In genomic region chr11:69966006-69966859, GRCm38 (mm10) we compare ENCODE assay signal across 8 mouse cellular contexts. TPM values are rescaled to one million over a fixed set of nuclear protein-coding genes. Genes with fewer than 3 reads are reported as not detected.
A peak's percentile ranks its signal among the peaks of the same experiment; 100 is the strongest.
DNase-seq lines count a peak whose midpoint lies in the region; ATAC-seq lines count a peak whose summit lies in the region.

No protein-coding gene starts in this region.

- H3K4me3 ChIP-seq in forebrain, embryonic 16.5 days (replicated peaks; ENCODE audit: low read length): peak overlapping the region; percentile 16
- peak overlapping the region; percentile 46 for H3K4me3 ChIP-seq in stomach, embryonic 14.5 days (ENCODE audit: low read depth, low read length)

- peak; percentile 63 to 70 for DNase-seq in lung, adult 18-20 months
- no peak for DNase-seq in lung, postnatal 25 days (ENCODE audit: low spot score)
- peak; percentile 31 to 50 for DNase-seq in kidney, adult 8-10 months
- DNase-seq in lung, postnatal 10 days: peak; percentile 68
- no peak for DNase-seq in left cerebral cortex, postnatal 10 days (ENCODE audit: extremely low spot score in 1 of 2, low spot score in 2 of 2)
- DNase-seq in thymus, postnatal 25 days: no peak

- 2% methylated on average over 58 of the region's 59 CpGs for WGBS in forebrain, embryonic 16.5 days
- WGBS in stomach, embryonic 14.5 days: 3% methylated on average over 57 of the region's 59 CpGs

- no peaks in the 10 kb centered on the region for H3K9me3 ChIP-seq in forebrain, embryonic 16.5 days (ENCODE audit: control insufficient read depth, low read length)
- H3K9me3 ChIP-seq in stomach, embryonic 14.5 days (ENCODE audit: control insufficient read depth, low read depth, low read length): no peaks in the 10 kb centered on the region

- peaks cover 20% of the 10 kb centered on the region for H3K36me3 ChIP-seq in forebrain, embryonic 16.5 days (ENCODE audit: control insufficient read depth, insufficient read depth)
- peaks cover 16% of the 10 kb centered on the region for H3K36me3 ChIP-seq in stomach, embryonic 14.5 days (ENCODE audit: control insufficient read depth, insufficient read depth, low read length)

- H3K4me1 ChIP-seq in forebrain, embryonic 16.5 days (replicated peaks; ENCODE audit: control insufficient read depth, insufficient read depth, low read length): peaks cover 6% of the 10 kb centered on the region
- 0 out of 2 replicates have a peak, but pooled peaks cover 9% of the 10 kb centered on the region for H3K4me1 ChIP-seq in stomach, embryonic 14.5 days (ENCODE audit: control insufficient read depth, insufficient read depth, low read length)

- H3K9ac ChIP-seq in forebrain, embryonic 16.5 days (replicated peaks; ENCODE audit: low read depth, low read length): 0 out of 2 replicates have a peak overlapping the region, but pooled peaks have one; percentile 6
- H3K9ac ChIP-seq in stomach, embryonic 14.5 days (replicated peaks; ENCODE audit: low read depth, low read length): peak overlapping the region; percentile 60

- peak overlapping the region; percentile 35 for H3K4me2 ChIP-seq in forebrain, embryonic 16.5 days (ENCODE audit: low read length)
- peak overlapping the region; percentile 59 for H3K4me2 ChIP-seq in stomach, embryonic 14.5 days (replicated peaks; ENCODE audit: low read depth, low read length)

- H3K27ac ChIP-seq in forebrain, embryonic 16.5 days (ENCODE audit: low read length): no peak overlapping the region
- H3K27ac ChIP-seq in stomach, embryonic 14.5 days (ENCODE audit: low read length): peak overlapping the region; percentile 87

- intact Hi-C loops in left cerebral cortex, postnatal 10 days (cut with DNase I): no loop called here

- H3K27me3 ChIP-seq in forebrain, embryonic 16.5 days (replicated peaks; ENCODE audit: control insufficient read depth, insufficient read depth, low read length): peaks cover 52% of the 10 kb centered on the region
- H3K27me3 ChIP-seq in stomach, embryonic 14.5 days (ENCODE audit: control insufficient read depth, insufficient read depth, low read length): peaks cover 27% of the 10 kb centered on the region

- ATAC-seq in forebrain, embryonic 16.5 days: no peak
- ATAC-seq in stomach, embryonic 14.5 days (ENCODE audit: insufficient number of reproducible peaks, insufficient read depth, low FRiP score, low read depth): peak; percentile 77

RNA-seq across cellular contexts. Expression of gene Cldn7, which starts 1.7 kb away (rescaled TPM):
- polyA plus RNA-seq in forebrain, embryonic 16.5 days (2015; fragmentation: Nextera tagmentation; extraction: Ambion mirVana): 0.84 TPM in 1 of 2 replicates, not detected in the other
- polyA plus RNA-seq in stomach, embryonic 14.5 days (2014; fragmentation: Nextera tagmentation; extraction: Ambion mirVana): 196 and 205 TPM in 2 replicates
- not detected for total RNA-seq in left cerebral cortex, postnatal 10 days (2021)

RNA-seq across cellular contexts. Expression of gene Ctdnep1, which starts 14.7 kb away (rescaled TPM):
- polyA plus RNA-seq in forebrain, embryonic 16.5 days (2015; fragmentation: Nextera tagmentation; extraction: Ambion mirVana): 19.0 and 24.6 TPM in 2 replicates
- 27.2 and 29.5 TPM in 2 replicates for polyA plus RNA-seq in stomach, embryonic 14.5 days (2014; fragmentation: Nextera tagmentation; extraction: Ambion mirVana)
- total RNA-seq in left cerebral cortex, postnatal 10 days (2021): 100 to 1,000 TPM; 104 to 118 TPM

RNA-seq across cellular contexts. Expression of gene Elp5, which starts 16.1 kb away (rescaled TPM):
- polyA plus RNA-seq in forebrain, embryonic 16.5 days (2015; fragmentation: Nextera tagmentation; extraction: Ambion mirVana): 166 and 167 TPM in 2 replicates
- 104 and 111 TPM in 2 replicates for polyA plus RNA-seq in stomach, embryonic 14.5 days (2014; fragmentation: Nextera tagmentation; extraction: Ambion mirVana)
- 100 to 1,000 TPM; 114 to 125 TPM for total RNA-seq in left cerebral cortex, postnatal 10 days (2021)

RNA-seq across cellular contexts. Expression of gene Slc2a4, which starts 18.2 kb away (rescaled TPM):
- polyA plus RNA-seq in forebrain, embryonic 16.5 days (2015; fragmentation: Nextera tagmentation; extraction: Ambion mirVana): 6.6 and 6.7 TPM in 2 replicates
- 31.3 and 31.5 TPM in 2 replicates for polyA plus RNA-seq in stomach, embryonic 14.5 days (2014; fragmentation: Nextera tagmentation; extraction: Ambion mirVana)
- total RNA-seq in left cerebral cortex, postnatal 10 days (2021): 1 to 10 TPM; 1.3 to 1.4 TPM

RNA-seq across cellular contexts. Expression of gene Gabarap, which starts 24.7 kb away (rescaled TPM):
- polyA plus RNA-seq in forebrain, embryonic 16.5 days (2015; fragmentation: Nextera tagmentation; extraction: Ambion mirVana): 563 and 565 TPM in 2 replicates
- polyA plus RNA-seq in stomach, embryonic 14.5 days (2014; fragmentation: Nextera tagmentation; extraction: Ambion mirVana): 496 and 523 TPM in 2 replicates
- 100 to 1,000 TPM; 252 to 266 TPM for total RNA-seq in left cerebral cortex, postnatal 10 days (2021)

Comparison
In these comparisons a context has a peak if more than half of its experiments do, and no peak if none do; other contexts are left out.
1. DNase-seq: peak in lung, adult 18-20 months (2 of 2), kidney, adult 8-10 months (2 of 2) and lung, postnatal 10 days (single experiment); none in lung, postnatal 25 days (single experiment), left cerebral cortex, postnatal 10 days (0 of 2) and thymus, postnatal 25 days (single experiment).
2. RNA of gene Cldn7, which starts 1.7 kb away (polyA plus RNA-seq): 196 to 205 TPM in stomach, embryonic 14.5 days; 0.84 TPM in forebrain, embryonic 16.5 days; every median in the first group is over 100 times any median in the second.